Comparison of ENCODE assay signal across 28 mouse cellular contexts in genomic region chr15:8789000-8789399, GRCm38 (mm10).
DNase-seq lines count a peak whose midpoint lies in the region; ATAC-seq and TF ChIP-seq lines count a peak whose summit lies in the region.
"Had no signal": no experiment of that assay in that cellular context is flagged by ENCODE, and none has a peak within 500 bp of the region (broad histone marks: within the 10 kb centered on the region; RNA-seq: fewer than 3 reads in every experiment).

No protein-coding gene starts in this region.

- no peak overlapping the region for H3K4me2 ChIP-seq in hindbrain, embryonic 16.5 days (ENCODE audit: low read length)
- H3K4me2 ChIP-seq in hindbrain, embryonic 12.5 days (replicated peaks) = no peak overlapping the region
- no peak overlapping the region for H3K4me2 ChIP-seq in forebrain, embryonic 16.5 days (ENCODE audit: low read length)
- H3K4me2 ChIP-seq: embryonic facial prominence, embryonic 12.5 days; heart, embryonic 12.5 days; hindbrain, embryonic 15.5 days; limb, embryonic 13.5 days; liver, embryonic 11.5 days; neural tube, embryonic 15.5 days had no signal

- H3K4me3 ChIP-seq in hindbrain, embryonic 16.5 days (ENCODE audit: low read length) = no peak overlapping the region
- no peak overlapping the region for H3K4me3 ChIP-seq in hindbrain, embryonic 12.5 days
- no peak overlapping the region for H3K4me3 ChIP-seq in forebrain, embryonic 16.5 days (replicated peaks; ENCODE audit: low read length)
- H3K4me3 ChIP-seq: embryonic facial prominence, embryonic 12.5 days; heart, embryonic 12.5 days; hindbrain, embryonic 15.5 days; limb, embryonic 13.5 days; neural tube, embryonic 15.5 days had no signal

- peak; percentile 55 for ATAC-seq in hindbrain, embryonic 16.5 days
- ATAC-seq in hindbrain, embryonic 12.5 days (ENCODE audit: low FRiP score) = no peak
- peak; percentile 43 for ATAC-seq in forebrain, embryonic 16.5 days
- ATAC-seq: intestine, embryonic 16.5 days had no signal

- H3K36me3 ChIP-seq in hindbrain, embryonic 16.5 days (ENCODE audit: control insufficient read depth, insufficient read depth, low read length) = no peaks in the 10 kb centered on the region
- no peaks in the 10 kb centered on the region for H3K36me3 ChIP-seq in hindbrain, embryonic 12.5 days
- no peaks in the 10 kb centered on the region for H3K36me3 ChIP-seq in forebrain, embryonic 16.5 days (ENCODE audit: control insufficient read depth, insufficient read depth)
- H3K36me3 ChIP-seq: embryonic facial prominence, embryonic 12.5 days; heart, embryonic 12.5 days; hindbrain, embryonic 15.5 days; limb, embryonic 13.5 days; neural tube, embryonic 15.5 days had no signal

- 56% methylated on average over 6 of the region's 6 CpGs for WGBS in hindbrain, embryonic 16.5 days
- WGBS in hindbrain, embryonic 12.5 days = 75% methylated on average over 6 of the region's 6 CpGs
- WGBS in forebrain, embryonic 16.5 days = 14% methylated on average over 6 of the region's 6 CpGs

- H3K27me3 ChIP-seq in hindbrain, embryonic 16.5 days (replicated peaks; ENCODE audit: control insufficient read depth, insufficient read depth, low read length) = no peaks in the 10 kb centered on the region
- H3K27me3 ChIP-seq in hindbrain, embryonic 12.5 days = no peaks in the 10 kb centered on the region
- H3K27me3 ChIP-seq in forebrain, embryonic 16.5 days (replicated peaks; ENCODE audit: control insufficient read depth, insufficient read depth, low read length) = no peaks in the 10 kb centered on the region
- H3K27me3 ChIP-seq: embryonic facial prominence, embryonic 12.5 days; heart, embryonic 12.5 days; hindbrain, embryonic 15.5 days; limb, embryonic 13.5 days; neural tube, embryonic 15.5 days had no signal

- peak; percentile 8 to 22 for DNase-seq in lung, postnatal 4 days
- no peak for DNase-seq in lung, postnatal 36 days
- peak; percentile 61 for DNase-seq in brain, embryonic 14.5 days (ENCODE audit: low read depth)
- no peak for DNase-seq in embryo, embryonic 10.5 days (ENCODE audit: low spot score)
- DNase-seq: adrenal gland, adult 8-10 months; B cell, adult 2 months; cerebellum, adult 8-10 months; cerebellum, postnatal 25 days; gastrocnemius, postnatal 25 days; heart, adult 18-20 months; heart, postnatal 4 days; kidney, adult 8-10 months; kidney, postnatal 4 days; retina, postnatal 1 day; right cerebral cortex, postnatal 14 days; thymus, postnatal 4 days had no signal

- no peaks in the 10 kb centered on the region; the same call in none of the 2 replicates for H3K4me1 ChIP-seq in hindbrain, embryonic 16.5 days (ENCODE audit: control insufficient read depth, insufficient read depth, low read depth, low read length)
- 0 out of 2 replicates have a peak, but pooled peaks cover 2% of the 10 kb centered on the region for H3K4me1 ChIP-seq in hindbrain, embryonic 12.5 days
- H3K4me1 ChIP-seq in forebrain, embryonic 16.5 days (replicated peaks; ENCODE audit: control insufficient read depth, insufficient read depth, low read length) = peaks cover 21% of the 10 kb centered on the region
- H3K4me1 ChIP-seq: limb, embryonic 13.5 days; neural tube, embryonic 15.5 days had no signal

- no peak for TF ChIP-seq POLR2A in brain, embryonic 14.5 days (IDR thresholded peaks at IDR 0.05; ENCODE audit: borderline replicate concordance, extremely low read depth, insufficient read depth, insufficient read length, poor library complexity, severe bottlenecking)

- no peak overlapping the region for H3K27ac ChIP-seq in hindbrain, embryonic 16.5 days (ENCODE audit: low read depth, low read length)
- H3K27ac ChIP-seq in hindbrain, embryonic 12.5 days = no peak overlapping the region
- H3K27ac ChIP-seq in forebrain, embryonic 16.5 days (ENCODE audit: low read length) = no peak overlapping the region
- H3K27ac ChIP-seq: embryonic facial prominence, embryonic 12.5 days; hindbrain, embryonic 15.5 days; kidney, postnatal 0 days; limb, embryonic 13.5 days; macrophage; neural tube, embryonic 15.5 days had no signal

- no peaks in the 10 kb centered on the region for H3K9me3 ChIP-seq in hindbrain, embryonic 16.5 days (ENCODE audit: control insufficient read depth, low read length)
- H3K9me3 ChIP-seq in hindbrain, embryonic 12.5 days (replicated peaks) = no peaks in the 10 kb centered on the region
- H3K9me3 ChIP-seq in forebrain, embryonic 16.5 days (ENCODE audit: control insufficient read depth, low read length) = no peaks in the 10 kb centered on the region
- H3K9me3 ChIP-seq: embryonic facial prominence, embryonic 12.5 days; heart, embryonic 12.5 days; hindbrain, embryonic 15.5 days; neural tube, embryonic 15.5 days had no signal

- no peak for TF ChIP-seq CTCF in brain, embryonic 14.5 days (IDR thresholded peaks at IDR 0.05; ENCODE audit: borderline replicate concordance, extremely low read depth, insufficient read depth, insufficient read length)

- H3K9ac ChIP-seq in hindbrain, embryonic 16.5 days (ENCODE audit: low read depth, low read length) = no peak overlapping the region
- H3K9ac ChIP-seq in hindbrain, embryonic 12.5 days = no peak overlapping the region
- H3K9ac ChIP-seq in forebrain, embryonic 16.5 days (replicated peaks; ENCODE audit: low read depth, low read length) = no peak overlapping the region
- H3K9ac ChIP-seq: embryonic facial prominence, embryonic 12.5 days; heart, embryonic 12.5 days; hindbrain, embryonic 15.5 days; limb, embryonic 13.5 days; neural tube, embryonic 15.5 days had no signal

Comparison
In these comparisons a context has a peak if more than half of its experiments do, and no peak if none do; other contexts are left out.
1. DNase-seq: peak in lung, postnatal 4 days (2 of 2) and brain, embryonic 14.5 days (single experiment); none in lung, postnatal 36 days (single experiment) and embryo, embryonic 10.5 days (single experiment).